Mouse (Mus musculus): ENCODE results near the gene Tex13c1. TPM values are rescaled to one million over a fixed set of nuclear protein-coding genes. Genes with fewer than 3 reads are reported as not detected.

Gene Tex13c1
- not detected in 2 replicates for polyA plus RNA-seq (2015; fragmentation: Nextera tagmentation; extraction: Ambion mirVana)

- Histone ChIP-seq H3K9ac (no peak within 1 kb of the TSS), H3K36me3 (no peaks in the 10 kb centered on the region), H3K4me1 (replicated peaks) (no peaks in the 10 kb centered on the region), H3K27me3 (no peaks in the 10 kb centered on the region), H3K4me2 (no peak within 1 kb of the TSS), H3K9me3 (no peaks in the 10 kb centered on the region), H3K27ac (no peak within 1 kb of the TSS), H3K4me3 (no peak within 1 kb of the TSS)
- WGBS = 86% methylated on average over 3 of the region's 3 CpGs
- no peak for ATAC-seq (ENCODE audit: low FRiP score)
These were observed at the start of gene Tex13c1 for GRCm38 (mm10) chrX:43590860-43591259. Gene Tex13c1 (plus strand): TSS chrX:43591160.

Other genes starting within 250 kb of the Tex13c1 start
- 19.0 and 21.5 TPM in 2 replicates for gene Tenm1, start 162.0 kb upstream of the Tex13c1 start, polyA plus RNA-seq (2015; fragmentation: Nextera tagmentation; extraction: Ambion mirVana)